Mouse (Mus musculus): ENCODE results near the gene Uaca. TPM values are rescaled to one million over a fixed set of nuclear protein-coding genes. Genes with fewer than 3 reads are reported as not detected.

Uaca gene
- polyA plus RNA-seq, 1 experiment = 11.1 TPM

- Histone ChIP-seq H3K27me3 (ENCODE audit: control insufficient read depth, insufficient read depth, low read length) (no peaks in the 10 kb centered on the region), H3K4me1 (ENCODE audit: control insufficient read depth, insufficient read depth, low read length) (peaks cover 4% of the 10 kb centered on the region), H3K27ac (ENCODE audit: control insufficient read depth, insufficient read depth, low read depth, low read length) (no peak overlapping the region), H3K36me3 (ENCODE audit: control insufficient read depth, insufficient read depth, low read length) (no peaks in the 10 kb centered on the region), H3K4me3 (ENCODE audit: control insufficient read depth, low read depth, low read length) (no peak overlapping the region)
- TF ChIP-seq POLR2A (IDR thresholded peaks at IDR 0.05; ENCODE audit: control insufficient read depth, low read depth, low read length) = no peak
Measured at GRCm38 (mm10) chr9:60790282-60790681, 4.1 kb upstream of the Uaca start.

GRCm38 (mm10) chr9:60794841-60795351, 554 bp downstream of the Uaca start:
- Histone ChIP-seq H3K36me3 (ENCODE audit: control insufficient read depth, insufficient read depth, low read length) (no peaks in the 10 kb centered on the region), H3K27ac (ENCODE audit: control insufficient read depth, insufficient read depth, low read depth, low read length) (peak overlapping the region; percentile 59; the same call in 1 of the 2 replicates), H3K4me3 (ENCODE audit: control insufficient read depth, low read depth, low read length) (peak overlapping the region; percentile 94), H3K27me3 (ENCODE audit: control insufficient read depth, insufficient read depth, low read length) (no peaks in the 10 kb centered on the region), H3K4me1 (ENCODE audit: control insufficient read depth, insufficient read depth, low read length) (peaks cover 4% of the 10 kb centered on the region)
- TF ChIP-seq CTCF (IDR thresholded peaks at IDR 0.05; ENCODE audit: control insufficient read depth, insufficient read depth, insufficient replicate concordance, low read depth, low read length) (no peak), POLR2A (IDR thresholded peaks at IDR 0.05; ENCODE audit: control insufficient read depth, low read depth, low read length) (no peak)

- no peaks in the 10 kb centered on the region for H3K36me3 ChIP-seq (ENCODE audit: control insufficient read depth, insufficient read depth, low read length)
- H3K27ac ChIP-seq (ENCODE audit: control insufficient read depth, insufficient read depth, low read depth, low read length) = no peak overlapping the region
- TF ChIP-seq CTCF (IDR thresholded peaks at IDR 0.05; ENCODE audit: control insufficient read depth, insufficient read depth, insufficient replicate concordance, low read depth, low read length) = no peak
- TF ChIP-seq POLR2A (IDR thresholded peaks at IDR 0.05; ENCODE audit: control insufficient read depth, low read depth, low read length) = no peak
- H3K4me1 ChIP-seq (ENCODE audit: control insufficient read depth, insufficient read depth, low read length) = peaks cover 4% of the 10 kb centered on the region
- no peaks in the 10 kb centered on the region for H3K27me3 ChIP-seq (ENCODE audit: control insufficient read depth, insufficient read depth, low read length)
- no peak overlapping the region for H3K4me3 ChIP-seq (ENCODE audit: control insufficient read depth, low read depth, low read length)
Measured at GRCm38 (mm10) chr9:60796076-60796475, 1.7 kb downstream of the Uaca start.

GRCm38 (mm10) chr9:60797126-60797525, 2.8 kb downstream of the Uaca start:
- Histone ChIP-seq H3K27ac (ENCODE audit: control insufficient read depth, insufficient read depth, low read depth, low read length) (no peak overlapping the region), H3K4me1 (ENCODE audit: control insufficient read depth, insufficient read depth, low read length) (peaks cover 4% of the 10 kb centered on the region), H3K27me3 (ENCODE audit: control insufficient read depth, insufficient read depth, low read length) (no peaks in the 10 kb centered on the region), H3K4me3 (ENCODE audit: control insufficient read depth, low read depth, low read length) (no peak overlapping the region), H3K36me3 (ENCODE audit: control insufficient read depth, insufficient read depth, low read length) (no peaks in the 10 kb centered on the region)
- TF ChIP-seq POLR2A (IDR thresholded peaks at IDR 0.05; ENCODE audit: control insufficient read depth, low read depth, low read length) = no peak
- TF ChIP-seq CTCF (IDR thresholded peaks at IDR 0.05; ENCODE audit: control insufficient read depth, insufficient read depth, insufficient replicate concordance, low read depth, low read length) = no peak

- no peak for TF ChIP-seq CTCF (IDR thresholded peaks at IDR 0.05; ENCODE audit: control insufficient read depth, insufficient read depth, insufficient replicate concordance, low read depth, low read length)
- no peak for TF ChIP-seq POLR2A (IDR thresholded peaks at IDR 0.05; ENCODE audit: control insufficient read depth, low read depth, low read length)
- no peak overlapping the region for H3K27ac ChIP-seq (ENCODE audit: control insufficient read depth, insufficient read depth, low read depth, low read length)
Measured at GRCm38 (mm10) chr9:60799061-60799460, 4.7 kb downstream of the Uaca start.

GRCm38 (mm10) chr9:60800663-60801382, 6.5 kb downstream of the Uaca start:
- no peaks in the 10 kb centered on the region for H3K27me3 ChIP-seq (ENCODE audit: control insufficient read depth, insufficient read depth, low read length)
- H3K4me3 ChIP-seq (ENCODE audit: control insufficient read depth, low read depth, low read length) = no peak overlapping the region
- H3K27ac ChIP-seq (ENCODE audit: control insufficient read depth, insufficient read depth, low read depth, low read length) = no peak overlapping the region
- H3K36me3 ChIP-seq (ENCODE audit: control insufficient read depth, insufficient read depth, low read length) = no peaks in the 10 kb centered on the region
- H3K4me1 ChIP-seq (ENCODE audit: control insufficient read depth, insufficient read depth, low read length) = no peaks in the 10 kb centered on the region
- TF ChIP-seq CTCF (IDR thresholded peaks at IDR 0.05; ENCODE audit: control insufficient read depth, insufficient read depth, insufficient replicate concordance, low read depth, low read length) (no peak), POLR2A (IDR thresholded peaks at IDR 0.05; ENCODE audit: control insufficient read depth, low read depth, low read length) (no peak)

More at GRCm38 (mm10) chr9:60799061-60799460, 4.7 kb downstream of the Uaca start:
- H3K4me3 ChIP-seq (ENCODE audit: control insufficient read depth, low read depth, low read length) = no peak overlapping the region
- no peaks in the 10 kb centered on the region for H3K4me1 ChIP-seq (ENCODE audit: control insufficient read depth, insufficient read depth, low read length)
- no peaks in the 10 kb centered on the region for H3K27me3 ChIP-seq (ENCODE audit: control insufficient read depth, insufficient read depth, low read length)
- H3K36me3 ChIP-seq (ENCODE audit: control insufficient read depth, insufficient read depth, low read length) = no peaks in the 10 kb centered on the region

GRCm38 (mm10) chr9:60801746-60802145, 7.4 kb downstream of the Uaca start:
- Histone ChIP-seq H3K27ac (ENCODE audit: control insufficient read depth, insufficient read depth, low read depth, low read length) (no peak overlapping the region), H3K4me3 (ENCODE audit: control insufficient read depth, low read depth, low read length) (no peak overlapping the region), H3K27me3 (ENCODE audit: control insufficient read depth, insufficient read depth, low read length) (no peaks in the 10 kb centered on the region), H3K36me3 (ENCODE audit: control insufficient read depth, insufficient read depth, low read length) (no peaks in the 10 kb centered on the region), H3K4me1 (ENCODE audit: control insufficient read depth, insufficient read depth, low read length) (no peaks in the 10 kb centered on the region)
- no peak for TF ChIP-seq POLR2A (IDR thresholded peaks at IDR 0.05; ENCODE audit: control insufficient read depth, low read depth, low read length)
- no peak for TF ChIP-seq CTCF (IDR thresholded peaks at IDR 0.05; ENCODE audit: control insufficient read depth, insufficient read depth, insufficient replicate concordance, low read depth, low read length)
